Mouse (Mus musculus) CH12.LX (cell line): ENCODE measurements around the gene Txn1. TPM values are rescaled to one million over a fixed set of nuclear protein-coding genes. Genes with fewer than 3 reads are reported as not detected.

Source experiments
- DNase-seq: peaks from one replicate; pipeline ENCODE4 v3.0.0-alpha.2; 2013; ENCODE audit errors: extremely low read depth
- H3K27ac ChIP-seq: 2 replicates; pipeline ENCODE4 v1.5.1; 2012; ENCODE audit warnings: low read depth, mild to moderate bottlenecking, control low read depth, moderate library complexity; ENCODE audit not compliant: insufficient read depth
- H3K27me3 ChIP-seq: replicated peaks from 2 replicates; pipeline ENCODE3; 2012; ENCODE audit warnings: inconsistent platforms
- H3K36me3 ChIP-seq, 2 experiments: replicated peaks in 1 of 2; 2 replicates each; pipeline versions ENCODE3 to v1.6.1; 2012; ENCODE audit warnings: inconsistent platforms in 1 of 2, low read length in 1 of 2, mild to moderate bottlenecking in 1 of 2, mixed read lengths in 1 of 2, moderate library complexity in 1 of 2; ENCODE audit not compliant: control insufficient read depth in 1 of 2, insufficient read depth in 1 of 2
- H3K4me1 ChIP-seq, 2 experiments: 2 replicates each; pipeline ENCODE4 v1.6.1; 2012; ENCODE audit warnings: inconsistent platforms in 1 of 2, moderate library complexity in 1 of 2; ENCODE audit not compliant: insufficient read depth in 2 of 2, control insufficient read depth in 1 of 2
- H3K4me2 ChIP-seq: 2 replicates; pipeline ENCODE4 v1.6.1; 2012; ENCODE audit warnings: low read depth, mild to moderate bottlenecking, control low read depth; ENCODE audit not compliant: poor library complexity, insufficient read depth, severe bottlenecking
- H3K4me3 ChIP-seq, 3 experiments: fragments of 150-350 bp in 1 of 3; sonication (generic) in 1 of 3; replicated peaks in 1 of 3; 2 replicates each; pipeline versions ENCODE3 to v1.5.1; 2011 to 2012; ENCODE audit warnings: low read depth in 2 of 3, low read length in 2 of 3, mild to moderate bottlenecking in 2 of 3, moderate library complexity in 2 of 3, control low read depth in 1 of 3, improper control_type of control experiment in 1 of 3, inconsistent platforms in 1 of 3, mixed read lengths in 1 of 3; ENCODE audit not compliant: poor library complexity in 1 of 3
- H3K79me2 ChIP-seq: replicated peaks from 2 replicates; pipeline ENCODE4 v1.6.1; 2012; ENCODE audit warnings: mild to moderate bottlenecking, moderate library complexity; ENCODE audit not compliant: control insufficient read depth, poor library complexity, insufficient read depth, severe bottlenecking; ENCODE audit errors: extremely low read depth
- H3K9ac ChIP-seq: 2 replicates; pipeline ENCODE4 v1.6.1; 2012; ENCODE audit warnings: low read depth, mild to moderate bottlenecking, control low read depth, moderate library complexity; ENCODE audit not compliant: insufficient read depth
- H3K9me3 ChIP-seq: replicated peaks from 2 replicates; pipeline ENCODE3; 2012; ENCODE audit warnings: low read length, inconsistent platforms, mixed read lengths
- BHLHE40 ChIP-seq: IDR thresholded peaks from 2 replicates; pipeline ENCODE4 v1.6.1; 2011; ENCODE audit warnings: mild to moderate bottlenecking, low read depth, low read length, improper control_type of control experiment
- CHD1 ChIP-seq: IDR thresholded peaks from 2 replicates; pipeline ENCODE4 v1.6.1; 2012; ENCODE audit warnings: low read depth, low read length, improper control_type of control experiment, inconsistent platforms
- CHD2 ChIP-seq: IDR thresholded peaks from 2 replicates; pipeline ENCODE4 v1.6.1; 2011; ENCODE audit warnings: low read length, improper control_type of control experiment
- CTCF ChIP-seq, 2 experiments: IDR thresholded peaks in 1 of 2; conservative IDR thresholded peaks in 1 of 2; 2 replicates each; pipeline ENCODE4 v1.5.1; 2011 to 2012; ENCODE audit warnings: low read depth in 2 of 2, low read length in 2 of 2, improper control_type of control experiment in 1 of 2, inconsistent platforms in 1 of 2, mild to moderate bottlenecking in 1 of 2, moderate library complexity in 1 of 2
- JUN ChIP-seq: IDR thresholded peaks from 2 replicates; pipeline ENCODE4 v1.6.1; 2011; ENCODE audit warnings: low read depth, mild to moderate bottlenecking, low read length, improper control_type of control experiment, moderate library complexity; ENCODE audit not compliant: insufficient read depth
- MAX ChIP-seq: IDR thresholded peaks from 2 replicates; pipeline ENCODE4 v1.6.1; 2011; ENCODE audit warnings: low read length, improper control_type of control experiment
- MAZ ChIP-seq: IDR thresholded peaks from 2 replicates; pipeline ENCODE4 v1.6.1; 2012; ENCODE audit warnings: low read depth, mild to moderate bottlenecking, inconsistent platforms, low read length, improper control_type of control experiment, moderate library complexity
- MEF2A ChIP-seq: IDR thresholded peaks from 2 replicates; pipeline ENCODE4 v1.6.1; 2014; ENCODE audit warnings: low read depth, mild to moderate bottlenecking, inconsistent platforms, low read length, improper control_type of control experiment, borderline replicate concordance
- MYC ChIP-seq: IDR thresholded peaks from 2 replicates; pipeline ENCODE4 v1.6.1; 2011; ENCODE audit warnings: low read depth, mild to moderate bottlenecking, improper control_type of control experiment, low read length
- NELFE ChIP-seq: IDR thresholded peaks from 2 replicates; pipeline ENCODE4 v1.6.1; 2011; ENCODE audit warnings: low read depth, low read length, improper control_type of control experiment
- PAX5 ChIP-seq: IDR thresholded peaks from 2 replicates; pipeline ENCODE4 v1.6.1; 2012; ENCODE audit warnings: low read length, inconsistent platforms, mixed read lengths
- POLR2AphosphoS2 ChIP-seq: IDR thresholded peaks from 2 replicates; pipeline ENCODE4 v1.6.1; 2011; ENCODE audit warnings: low read depth, low read length, improper control_type of control experiment
- RAD21 ChIP-seq: IDR thresholded peaks from 2 replicates; pipeline ENCODE4 v1.6.1; 2011; ENCODE audit warnings: low read depth, mild to moderate bottlenecking, low read length, improper control_type of control experiment, moderate library complexity
- RCOR1 ChIP-seq: conservative IDR thresholded peaks from 2 replicates; pipeline ENCODE4 v1.6.1; 2012; ENCODE audit warnings: low read depth, mild to moderate bottlenecking, inconsistent platforms, low read length, improper control_type of control experiment
- SMC3 ChIP-seq: IDR thresholded peaks from 2 replicates; pipeline ENCODE4 v1.6.1; 2011; ENCODE audit warnings: low read depth, low read length, improper control_type of control experiment
- TBP ChIP-seq: conservative IDR thresholded peaks from 2 replicates; pipeline ENCODE4 v1.6.1; 2011; ENCODE audit warnings: low read depth, low read length, improper control_type of control experiment
- USF1 ChIP-seq: IDR thresholded peaks from 2 replicates; pipeline ENCODE4 v1.6.1; 2014; ENCODE audit warnings: low read depth, mild to moderate bottlenecking, inconsistent platforms, low read length, improper control_type of control experiment
- USF2 ChIP-seq: conservative IDR thresholded peaks from 2 replicates; pipeline ENCODE4 v1.6.1; 2011; ENCODE audit warnings: low read depth, low read length, improper control_type of control experiment
- ZKSCAN1 ChIP-seq: IDR thresholded peaks from 2 replicates; pipeline ENCODE4 v1.6.1; 2012; ENCODE audit warnings: low read depth, inconsistent platforms, low read length, improper control_type of control experiment, borderline replicate concordance
- ZMIZ1 ChIP-seq: IDR thresholded peaks from 2 replicates; pipeline ENCODE4 v1.6.1; 2012; ENCODE audit warnings: low read depth, mild to moderate bottlenecking, inconsistent platforms, low read length, improper control_type of control experiment
- dilution Hi-C: fragments of 300-500 bp; cut with MboI; formaldehyde crosslinking; loops from 2 replicates; pipeline ENCODE4 v1.14.3; 2020; ENCODE audit warnings: low sequenced_read_pairs; ENCODE audit not compliant: extremely low pct_unique_long_range_greater_than_20kb, extremely low pct_ligation_motif_present
- in situ Hi-C: fragments of 300-500 bp; cut with MboI; formaldehyde crosslinking; loops from 3 replicates; pipeline ENCODE4 v1.14.3; 2019; ENCODE audit warnings: low sequenced_read_pairs, low pct_ligation_motif_present, low pct_unique_long_range_greater_than_20kb, mixed read lengths
- polyA plus RNA-seq: library from polyadenylated mRNA; unstranded; fragments of >175 nt; gene quantifications from 2 replicates; pipeline ENCODE4 v1.2.1, GENCODE M21; 2012; ENCODE audit warnings: low read depth; ENCODE audit not compliant: insufficient read length
- total RNA-seq, 2 experiments: library from RNA; depleted of rRNA; stranded (reverse); fragments of 300-350 nt in 1 of 2; fragments of >200 nt in 1 of 2; gene quantifications; 2 replicates each; pipeline ENCODE4 v1.2.3; 2012 to 2014

Txn1 gene
- total and polyA plus RNA-seq, 3 experiments: 438 to 809 (median 472) TPM

GRCm38 (mm10) chr4:57902619-57903018 is 53.6 kb downstream of the Txn1 start:
- Histone ChIP-seq H3K4me3 (no peak overlapping the region), H3K36me3 (no peaks in the 10 kb centered on the region), H3K9ac (no peak overlapping the region), H3K4me2 (no peak overlapping the region), H3K27ac (no peak overlapping the region), H3K9me3 (no peaks in the 10 kb centered on the region), H3K79me2 (no peaks in the 10 kb centered on the region), H3K4me1 (peaks cover 0 to 6% of the 10 kb centered on the region in 2 experiments; a peak in 2 of 4 replicates), H3K27me3 (peaks cover 2% of the 10 kb centered on the region)
- TF ChIP-seq MYC: no peak
- no peak for DNase-seq
- dilution Hi-C loops (no loop called here), in situ Hi-C loops (loop anchor here (10.0 kb wide), 1 partner anchor 172 kb away; no protein-coding TSS in a partner anchor)

GRCm38 (mm10) chr4:57901210-57901609 is 55.0 kb downstream of the Txn1 start:
- H3K9ac ChIP-seq: no peak overlapping the region
- no peak overlapping the region for H3K27ac ChIP-seq
- H3K4me3 ChIP-seq: no peak overlapping the region
- H3K4me2 ChIP-seq: no peak overlapping the region
- no peaks in the 10 kb centered on the region for H3K9me3 ChIP-seq
- H3K36me3 ChIP-seq: no peaks in the 10 kb centered on the region
- dilution Hi-C loops: no loop called here
- peak; percentile 38 for DNase-seq
- peaks cover 0 to 6% of the 10 kb centered on the region in 2 experiments; a peak in 2 of 4 replicates for H3K4me1 ChIP-seq
- in situ Hi-C loops: loop anchor here (10.0 kb wide), 1 partner anchor 174 kb away; no protein-coding TSS in a partner anchor
- TF ChIP-seq JUN (no peak), MEF2A (no peak), NELFE (no peak), CHD2 (no peak), USF2 (no peak), SMC3 (peak; percentile 59), POLR2AphosphoS2 (no peak), TBP (no peak), MAZ (no peak), PAX5 (no peak), RAD21 (peak; percentile 86), BHLHE40 (no peak), CTCF (conservative IDR thresholded peaks at IDR 0.05 in 1 of 2, IDR thresholded peaks at IDR 0.05 in 1 of 2; ENCODE audit: low read depth in 2 of 2, low read length in 2 of 2) (peak; percentile 51 to 83), MAX (peak; percentile 36; the same call in 1 of the 2 replicates), RCOR1 (no peak)
- peaks cover 2% of the 10 kb centered on the region for H3K27me3 ChIP-seq
- no peaks in the 10 kb centered on the region for H3K79me2 ChIP-seq

GRCm38 (mm10) chr4:57896631-57897030 is 59.6 kb downstream of the Txn1 start:
- Histone ChIP-seq H3K9ac (no peak overlapping the region), H3K36me3 (no peaks in the 10 kb centered on the region), H3K9me3 (no peaks in the 10 kb centered on the region), H3K4me2 (no peak overlapping the region), H3K27me3 (no peaks in the 10 kb centered on the region), H3K4me1 (no peaks in the 10 kb centered on the region), H3K27ac (no peak overlapping the region), H3K79me2 (no peaks in the 10 kb centered on the region), H3K4me3 (no peak overlapping the region)
- in situ Hi-C loops: no loop called here
- dilution Hi-C loops: no loop called here
- TF ChIP-seq ZKSCAN1: no peak
- TF ChIP-seq RCOR1: no peak
- TF ChIP-seq CHD1: no peak
- no peak for TF ChIP-seq MYC
- no peak for TF ChIP-seq ZMIZ1
- TF ChIP-seq TBP: no peak
- TF ChIP-seq USF1: no peak
- DNase-seq: no peak
